Mouse (Mus musculus) cerebellum, postnatal 25 days (tissue): ENCODE results near the gene Ikzf5.

ENCODE experiments used
- DNase-seq, 2 experiments: peaks; one replicate each; pipeline ENCODE4 v3.0.0; 2021; ENCODE audit warnings: mixed read lengths in 2 of 2

Gene Ikzf5

DNA sequence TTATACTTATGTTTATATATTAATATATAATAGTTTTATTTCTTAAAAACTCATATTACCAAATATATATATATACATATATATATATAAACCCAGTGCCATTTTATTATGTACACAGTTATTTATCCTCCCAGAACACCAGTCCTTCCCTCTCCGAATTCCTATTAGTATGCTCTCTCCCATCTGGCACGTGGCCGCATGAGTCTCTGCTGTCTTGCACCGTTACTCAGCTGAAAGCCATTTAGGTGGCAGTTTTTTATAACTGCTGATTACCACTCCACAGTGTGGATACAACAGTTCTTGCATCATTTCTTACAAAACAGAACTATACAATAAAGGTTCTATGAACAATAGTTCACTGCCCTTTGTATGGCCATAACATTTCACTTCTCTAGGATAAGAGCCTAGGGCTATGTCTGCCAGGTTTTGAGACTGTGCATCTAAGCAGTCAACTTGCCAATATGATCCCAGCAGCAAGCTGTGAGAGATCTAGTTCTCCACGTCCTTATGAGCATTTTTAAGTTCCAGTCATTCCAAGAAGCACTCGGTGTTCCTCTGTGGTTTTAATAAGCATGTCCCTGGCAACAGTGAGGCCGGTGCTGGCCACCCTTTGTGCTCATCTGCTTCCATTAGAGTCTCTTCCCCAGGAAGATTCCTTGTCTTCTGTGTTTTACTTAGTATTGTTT lies 64.3 kb downstream of the Ikzf5 start:
- DNase-seq: peak; percentile 19 to 53
